Mouse (Mus musculus): Measurements from ENCODE around the gene Asb16. TPM values are rescaled to one million over a fixed set of nuclear protein-coding genes. Genes with fewer than 3 reads are reported as not detected.

The Asb16 gene
- total RNA-seq (2014; fragmentation: Nextera tagmentation) (not detected in 2 replicates), total RNA-seq (2017) (0.05 TPM in 1 of 2 replicates, not detected in the other), polyA plus RNA-seq (2012) (not detected in 2 replicates)

DNA sequence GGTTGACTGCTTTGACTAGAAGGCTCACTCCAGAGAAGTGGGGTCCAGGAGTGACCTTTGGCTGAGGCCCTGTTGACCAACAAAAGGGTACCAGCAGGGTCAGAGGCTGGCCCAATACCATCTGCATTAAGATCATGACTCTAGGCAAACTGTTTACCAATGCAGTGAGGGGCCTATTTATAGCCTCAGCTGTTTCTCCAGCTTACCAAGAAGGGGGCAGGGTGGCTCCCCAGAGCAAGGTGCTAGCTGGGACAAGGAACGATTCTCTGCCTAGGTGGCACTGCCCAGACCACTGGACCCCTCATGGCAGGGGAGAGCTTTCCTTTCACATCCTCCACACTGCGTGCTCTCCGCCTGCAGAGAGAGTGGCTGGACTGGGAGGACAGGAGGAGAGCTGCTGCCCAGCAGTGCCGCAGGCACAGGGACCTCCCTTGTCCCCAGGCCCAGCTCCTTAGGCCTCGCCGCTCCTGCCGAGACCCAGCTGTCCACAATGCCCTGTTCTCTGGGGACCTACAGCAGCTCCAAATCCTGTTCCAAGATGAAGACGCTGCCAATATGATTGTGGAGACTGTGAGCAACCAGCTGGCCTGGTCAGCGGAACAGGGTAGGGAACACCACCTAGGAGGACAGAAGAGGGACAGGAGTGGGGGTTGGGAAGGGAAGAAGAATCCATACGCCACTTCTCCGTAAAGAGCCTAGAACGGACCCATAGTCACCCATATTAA, at the start of gene Asb16:
Gene Asb16, plus strand, starts transcription at position 224 of the 725 bp plus-strand sequence.
- DNase-seq (ENCODE audit: low spot score) (no peak), ATAC-seq (ENCODE audit: extremely low read depth, insufficient number of reproducible peaks, low FRiP score, poor library complexity, severe bottlenecking) (no peak)
- peaks cover 9% of the 10 kb centered on the region for H3K4me1 ChIP-seq (ENCODE audit: insufficient read depth, low read depth, low read length)
- peaks cover 24% of the 10 kb centered on the region for H3K36me3 ChIP-seq (replicated peaks)
- no peak within 1 kb of the TSS for H3K4me3 ChIP-seq (ENCODE audit: low read depth, low read length)
- no peak for TF ChIP-seq GATA2 (IDR thresholded peaks at IDR 0.05; ENCODE audit: borderline replicate concordance, low read depth, low read length)
- TF ChIP-seq TAL1 (conservative IDR thresholded peaks at IDR 0.05; ENCODE audit: low read depth, low read length) = no peak
- TF ChIP-seq CTCF (IDR thresholded peaks at IDR 0.05; ENCODE audit: low read depth, low read length) = no peak
- TF ChIP-seq GATA1 (IDR thresholded peaks at IDR 0.05; ENCODE audit: borderline replicate concordance, low read length) = no peak
- H3K27me3 ChIP-seq (ENCODE audit: insufficient read depth, low read length) = peaks cover 34% of the 10 kb centered on the region
- H3K9me3 ChIP-seq (replicated peaks) = no peaks in the 10 kb centered on the region

DNA sequence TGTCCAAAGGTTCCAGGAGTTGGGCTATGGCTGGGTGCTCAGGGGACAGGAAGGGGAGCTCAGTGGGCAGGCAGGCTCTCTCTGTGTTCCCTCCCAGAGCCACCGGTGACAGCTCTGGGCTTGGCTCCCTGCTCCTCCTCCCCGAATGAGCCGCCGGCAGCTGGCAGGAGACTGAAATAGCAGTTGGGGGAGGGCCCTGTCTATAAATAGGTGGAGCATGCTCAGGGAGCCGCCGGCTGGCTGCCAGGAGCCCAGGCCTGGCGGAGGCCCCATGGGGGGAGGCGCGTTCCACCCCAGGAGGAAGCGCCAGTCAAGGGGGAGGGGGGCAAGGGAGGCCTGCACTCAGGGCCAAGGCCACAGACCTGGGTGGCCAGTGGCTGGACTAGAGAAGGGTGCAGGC, 49.8 kb upstream of the Asb16 start:
- TF ChIP-seq TAL1 (conservative IDR thresholded peaks at IDR 0.05; ENCODE audit: low read depth, low read length) = no peak
- no peak for TF ChIP-seq POLR2AphosphoS5 (IDR thresholded peaks at IDR 0.05; ENCODE audit: insufficient replicate concordance, low read depth, low read length)
- TF ChIP-seq CTCF (IDR thresholded peaks at IDR 0.05; ENCODE audit: low read depth, low read length) = no peak
- no peak for TF ChIP-seq GATA1 (IDR thresholded peaks at IDR 0.05; ENCODE audit: borderline replicate concordance, low read length)
- TF ChIP-seq GATA2 (IDR thresholded peaks at IDR 0.05; ENCODE audit: borderline replicate concordance, low read depth, low read length) = no peak
- ATAC-seq (ENCODE audit: extremely low read depth, insufficient number of reproducible peaks, low FRiP score, poor library complexity, severe bottlenecking) = peak; percentile 76
- peaks cover 5% of the 10 kb centered on the region for H3K36me3 ChIP-seq (replicated peaks)
- H3K27me3 ChIP-seq (ENCODE audit: insufficient read depth, low read length) = peaks cover 29% of the 10 kb centered on the region
- no peaks in the 10 kb centered on the region for H3K9me3 ChIP-seq (replicated peaks)
- peaks cover 85% of the 10 kb centered on the region for H3K4me1 ChIP-seq (ENCODE audit: insufficient read depth, low read depth, low read length)
- peak overlapping the region; percentile 70 for H3K4me3 ChIP-seq (ENCODE audit: low read depth, low read length)
- DNase-seq (ENCODE audit: low spot score) = peak; percentile 97

DNA sequence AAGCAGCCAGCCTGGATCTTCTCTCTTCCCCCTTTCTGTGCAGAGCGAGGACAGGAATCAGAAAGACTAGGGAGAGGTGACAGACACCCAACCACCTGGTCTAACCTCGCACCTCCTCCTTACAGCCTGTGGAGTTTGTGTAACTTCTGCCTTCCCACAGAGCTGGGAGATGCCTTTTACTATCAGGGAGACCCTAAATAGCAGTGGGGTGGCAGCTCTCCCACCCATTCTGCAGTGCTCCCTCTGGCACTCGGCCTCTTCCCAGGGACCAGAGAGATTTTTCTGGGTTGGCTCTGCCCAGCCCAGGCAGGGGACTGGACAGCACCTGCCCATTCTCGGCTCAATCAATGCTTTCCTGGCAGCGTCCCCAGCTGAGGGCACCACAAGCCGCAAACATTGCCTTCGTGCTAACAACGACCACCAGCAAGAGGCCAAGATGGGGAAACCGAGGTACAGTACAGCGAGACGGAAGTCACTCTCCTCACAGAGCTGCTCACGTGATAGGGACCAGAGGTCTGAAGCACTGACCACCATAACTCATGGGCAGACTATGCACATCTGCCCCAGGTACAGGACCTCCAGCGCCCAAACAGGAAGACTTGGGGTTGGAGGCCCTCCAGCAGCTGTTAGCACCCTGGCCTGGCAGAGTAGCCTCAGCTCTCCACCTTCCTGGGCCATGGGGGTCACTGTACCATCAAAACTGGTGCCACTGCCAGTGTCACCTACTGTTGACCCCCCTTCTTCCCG, 49.1 kb upstream of the Asb16 start:
- H3K4me1 ChIP-seq (ENCODE audit: insufficient read depth, low read depth, low read length) = peaks cover 88% of the 10 kb centered on the region
- no peaks in the 10 kb centered on the region for H3K9me3 ChIP-seq (replicated peaks)
- ATAC-seq (ENCODE audit: extremely low read depth, insufficient number of reproducible peaks, low FRiP score, poor library complexity, severe bottlenecking) (no peak), DNase-seq (ENCODE audit: low spot score) (no peak)
- peaks cover 5% of the 10 kb centered on the region for H3K36me3 ChIP-seq (replicated peaks)
- TF ChIP-seq CTCF (IDR thresholded peaks at IDR 0.05; ENCODE audit: low read depth, low read length) (no peak), GATA2 (IDR thresholded peaks at IDR 0.05; ENCODE audit: borderline replicate concordance, low read depth, low read length) (no peak), GATA1 (IDR thresholded peaks at IDR 0.05; ENCODE audit: borderline replicate concordance, low read length) (no peak), TAL1 (conservative IDR thresholded peaks at IDR 0.05; ENCODE audit: low read depth, low read length) (no peak)
- peak overlapping the region; percentile 70; the same call in 1 of the 2 replicates for H3K4me3 ChIP-seq (ENCODE audit: low read depth, low read length)
- peaks cover 28% of the 10 kb centered on the region for H3K27me3 ChIP-seq (ENCODE audit: insufficient read depth, low read length)

DNA sequence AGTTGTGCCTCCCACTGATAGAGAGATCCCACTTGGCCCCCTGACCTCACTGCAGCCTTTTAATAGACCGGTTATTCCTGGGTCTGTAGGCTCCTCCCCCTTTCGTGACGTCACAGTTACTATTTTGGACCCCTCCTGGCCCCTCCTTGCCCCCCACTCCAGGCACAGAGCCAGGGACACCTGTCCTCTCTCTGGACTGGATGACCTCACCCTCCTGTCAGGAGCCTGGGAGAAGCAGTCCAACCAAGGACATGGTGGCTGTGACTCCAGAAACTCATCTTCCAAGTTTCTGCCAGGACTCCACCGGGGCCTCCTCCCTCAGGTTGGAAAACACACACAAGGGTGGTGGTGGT, 48.6 kb upstream of the Asb16 start:
- peaks cover 5% of the 10 kb centered on the region for H3K36me3 ChIP-seq (replicated peaks)
- DNase-seq (ENCODE audit: low spot score) (no peak), ATAC-seq (ENCODE audit: extremely low read depth, insufficient number of reproducible peaks, low FRiP score, poor library complexity, severe bottlenecking) (no peak)
- peaks cover 27% of the 10 kb centered on the region for H3K27me3 ChIP-seq (ENCODE audit: insufficient read depth, low read length)
- no peaks in the 10 kb centered on the region for H3K9me3 ChIP-seq (replicated peaks)
- peaks cover 88% of the 10 kb centered on the region for H3K4me1 ChIP-seq (ENCODE audit: insufficient read depth, low read depth, low read length)
- TF ChIP-seq CTCF (IDR thresholded peaks at IDR 0.05; ENCODE audit: low read depth, low read length) = no peak
- no peak for TF ChIP-seq TAL1 (conservative IDR thresholded peaks at IDR 0.05; ENCODE audit: low read depth, low read length)
- TF ChIP-seq GATA1 (IDR thresholded peaks at IDR 0.05; ENCODE audit: borderline replicate concordance, low read length) = no peak
- TF ChIP-seq GATA2 (IDR thresholded peaks at IDR 0.05; ENCODE audit: borderline replicate concordance, low read depth, low read length) = no peak
- TF ChIP-seq POLR2AphosphoS5 (IDR thresholded peaks at IDR 0.05; ENCODE audit: insufficient replicate concordance, low read depth, low read length) = no peak
- H3K4me3 ChIP-seq (ENCODE audit: low read depth, low read length) = peak overlapping the region; percentile 70; the same call in 1 of the 2 replicates

DNA sequence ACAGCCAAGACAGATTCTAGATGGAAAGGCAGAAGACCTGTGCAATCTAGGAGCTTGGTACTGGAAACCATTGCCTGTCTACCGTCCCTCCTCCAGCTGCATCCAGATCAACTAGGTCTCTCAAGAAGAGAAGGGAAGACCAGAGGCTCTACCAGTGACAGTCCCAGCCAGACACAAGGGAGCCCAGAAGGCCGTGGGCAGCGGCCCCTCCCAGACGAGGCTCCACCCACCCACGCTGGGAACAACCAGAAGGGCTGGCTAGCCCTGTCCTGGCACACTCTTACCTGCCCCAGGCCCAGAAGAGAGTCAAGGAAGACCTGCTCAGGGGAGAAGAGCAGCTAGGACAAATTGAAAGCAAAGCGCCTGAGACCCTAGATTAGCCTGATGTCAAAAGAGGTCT, 48.1 kb upstream of the Asb16 start:
- Histone ChIP-seq H3K36me3 (replicated peaks) (peaks cover 5% of the 10 kb centered on the region), H3K4me3 (ENCODE audit: low read depth, low read length) (peak overlapping the region; percentile 14; the same call in 1 of the 2 replicates), H3K27me3 (ENCODE audit: insufficient read depth, low read length) (peaks cover 29% of the 10 kb centered on the region), H3K9me3 (replicated peaks) (no peaks in the 10 kb centered on the region), H3K4me1 (ENCODE audit: insufficient read depth, low read depth, low read length) (peaks cover 89% of the 10 kb centered on the region)
- TF ChIP-seq TAL1 (conservative IDR thresholded peaks at IDR 0.05; ENCODE audit: low read depth, low read length) (no peak), GATA1 (IDR thresholded peaks at IDR 0.05; ENCODE audit: borderline replicate concordance, low read length) (no peak)
- ATAC-seq (ENCODE audit: extremely low read depth, insufficient number of reproducible peaks, low FRiP score, poor library complexity, severe bottlenecking) (no peak), DNase-seq (ENCODE audit: low spot score) (no peak)

DNA sequence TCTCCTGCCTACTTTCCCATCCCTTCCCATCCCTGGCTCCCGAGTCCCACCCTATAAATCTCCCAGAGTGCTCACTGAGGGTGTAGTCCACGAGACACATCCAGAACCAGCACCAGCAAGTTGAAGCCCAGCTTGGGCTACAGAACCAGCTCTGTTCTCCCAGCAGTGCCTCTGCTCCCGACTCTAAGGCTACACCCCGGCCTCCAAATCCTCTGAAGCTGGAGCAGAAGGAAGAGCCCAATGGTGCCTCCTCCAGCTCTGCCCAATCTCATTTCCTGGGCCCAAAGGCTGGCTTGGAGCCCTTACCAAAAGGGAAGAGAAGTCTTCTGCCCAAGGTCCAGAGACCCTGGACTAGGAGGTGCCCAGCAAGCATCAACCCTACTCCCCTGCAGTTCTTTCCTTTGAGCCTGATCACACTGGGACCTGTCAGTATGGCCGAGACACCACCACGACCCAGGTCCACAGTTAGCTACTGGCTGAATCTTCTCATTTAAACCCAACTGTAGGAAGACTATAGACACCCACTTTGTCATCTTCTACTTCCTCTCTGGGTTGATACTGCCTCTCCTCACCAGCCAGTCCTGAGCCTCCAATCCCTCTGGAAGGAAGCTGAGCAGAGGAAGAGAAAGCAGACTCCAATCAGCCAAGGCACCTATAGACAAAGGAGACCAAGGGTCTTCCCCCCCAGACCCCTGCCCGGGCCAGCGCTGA, 47.1 kb upstream of the Asb16 start:
- DNase-seq (ENCODE audit: low spot score) (no peak), ATAC-seq (ENCODE audit: extremely low read depth, insufficient number of reproducible peaks, low FRiP score, poor library complexity, severe bottlenecking) (no peak)
- Histone ChIP-seq H3K4me1 (ENCODE audit: insufficient read depth, low read depth, low read length) (peaks cover 82% of the 10 kb centered on the region), H3K27me3 (ENCODE audit: insufficient read depth, low read length) (peaks cover 30% of the 10 kb centered on the region), H3K4me3 (ENCODE audit: low read depth, low read length) (peak overlapping the region; percentile 61; the same call in 1 of the 2 replicates), H3K36me3 (replicated peaks) (peaks cover 5% of the 10 kb centered on the region), H3K9me3 (replicated peaks) (no peaks in the 10 kb centered on the region)
- TF ChIP-seq CTCF (IDR thresholded peaks at IDR 0.05; ENCODE audit: low read depth, low read length) = no peak
- no peak for TF ChIP-seq POLR2AphosphoS5 (IDR thresholded peaks at IDR 0.05; ENCODE audit: insufficient replicate concordance, low read depth, low read length)
- no peak for TF ChIP-seq GATA2 (IDR thresholded peaks at IDR 0.05; ENCODE audit: borderline replicate concordance, low read depth, low read length)
- no peak for TF ChIP-seq GATA1 (IDR thresholded peaks at IDR 0.05; ENCODE audit: borderline replicate concordance, low read length)
- no peak for TF ChIP-seq TAL1 (conservative IDR thresholded peaks at IDR 0.05; ENCODE audit: low read depth, low read length)
